Mouse (Mus musculus) left cerebral cortex, adult 2 months (tissue): Measurements from ENCODE around the gene Ptprn2. TPM values are rescaled to one million over a fixed set of nuclear protein-coding genes. Genes with fewer than 3 reads are reported as not detected.
A peak's percentile ranks its signal among the peaks of the same experiment; 100 is the strongest.

Experiments
- DNase-seq, 2 experiments: peaks; one replicate each; pipeline ENCODE4 v3.0.0; 2021 to 2022; ENCODE audit warnings: low spot score in 2 of 2, mixed read lengths in 1 of 2; ENCODE audit errors: extremely low spot score in 1 of 2
- H3K27ac ChIP-seq: fragments of 200-600 bp; 2 replicates; pipeline ENCODE4 v1.8.1; 2022
- H3K4me3 ChIP-seq: fragments of 200-600 bp; 2 replicates; pipeline ENCODE4 v1.8.1; 2022
- CTCF ChIP-seq: fragments of 200-600 bp; IDR thresholded peaks from 2 replicates; pipeline ENCODE4 v1.8.1; 2022; ENCODE audit warnings: antibody characterized with exemption, mild to moderate bottlenecking, moderate library complexity
- intact Hi-C: fragments of 180-260 bp; cut with DNase I; formaldehyde crosslinking; loops from one replicate; pipeline ENCODE4 v1.15.1; 2025
- total RNA-seq, 2 experiments: library from RNA; stranded (reverse); gene quantifications; 2 replicates each; pipeline ENCODE4 v1.2.3; 2021

Ptprn2 gene
- total RNA-seq, 2 experiments from 2014 or later = 339 to 346 TPM

- intact Hi-C loops = no loop called here
- H3K27ac ChIP-seq = no peak overlapping the region
- no peak overlapping the region for H3K4me3 ChIP-seq
- no peak for DNase-seq
- TF ChIP-seq CTCF = no peak
Observed at GRCm38 (mm10) chr12:117239927-117240715, 754.6 kb downstream of the Ptprn2 start.

GRCm38 (mm10) chr12:117242181-117242580, 756.7 kb downstream of the Ptprn2 start:
- no peak for TF ChIP-seq CTCF
- Histone ChIP-seq H3K27ac (no peak overlapping the region), H3K4me3 (no peak overlapping the region)
- intact Hi-C loops = no loop called here
- DNase-seq = no peak

GRCm38 (mm10) chr12:117245885-117246478, 760.5 kb downstream of the Ptprn2 start:
- no peak overlapping the region for H3K4me3 ChIP-seq
- no peak for TF ChIP-seq CTCF
- intact Hi-C loops = no loop called here
- no peak for DNase-seq
- H3K27ac ChIP-seq = no peak overlapping the region

GRCm38 (mm10) chr12:117250465-117250864, 764.9 kb downstream of the Ptprn2 start:
- intact Hi-C loops = no loop called here
- DNase-seq = no peak
- TF ChIP-seq CTCF = no peak
- no peak overlapping the region for H3K27ac ChIP-seq
- H3K4me3 ChIP-seq = no peak overlapping the region

DNA sequence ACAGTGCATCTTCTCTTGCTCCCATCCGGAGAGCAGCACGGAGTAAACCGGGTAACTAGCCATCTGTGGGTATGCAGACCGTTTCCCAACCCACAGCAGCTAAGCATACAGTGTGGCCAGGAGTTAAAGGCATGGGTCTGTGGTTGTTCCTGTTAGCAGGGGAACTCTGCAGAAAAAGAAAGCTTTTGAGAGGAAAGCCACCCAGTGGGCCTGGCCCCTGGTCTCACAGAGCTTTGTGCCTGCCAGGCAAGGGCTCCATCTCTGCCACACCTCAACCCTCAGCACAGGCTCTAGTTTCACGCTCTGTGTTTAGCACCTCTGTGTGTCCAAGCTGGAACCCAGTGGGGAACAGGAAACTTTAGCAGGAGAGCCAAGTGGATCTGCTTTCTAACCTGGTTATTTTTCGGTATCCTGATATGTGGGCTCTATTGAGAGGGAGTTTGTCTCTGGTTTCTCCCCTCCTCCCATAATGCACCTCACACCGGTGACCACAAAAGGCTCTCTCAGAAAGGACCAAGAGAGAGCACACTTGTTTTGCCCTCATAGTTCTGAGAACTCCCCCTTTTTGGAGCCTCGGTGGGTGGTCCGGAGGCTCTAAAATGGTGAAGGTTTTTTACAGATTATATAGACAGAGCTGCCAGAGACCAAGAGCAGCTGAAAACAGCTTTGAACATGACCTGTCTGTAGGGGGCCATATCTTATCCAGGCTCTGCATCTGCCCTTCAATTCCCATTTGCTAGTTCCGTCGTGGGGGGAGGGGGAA, 766.3 kb downstream of the Ptprn2 start:
- TF ChIP-seq CTCF = no peak
- Histone ChIP-seq H3K27ac (no peak overlapping the region), H3K4me3 (no peak overlapping the region)
- no peak for DNase-seq
- intact Hi-C loops = no loop called here

GRCm38 (mm10) chr12:117252426-117252779, 766.9 kb downstream of the Ptprn2 start:
- DNase-seq = no peak
- Histone ChIP-seq H3K4me3 (no peak overlapping the region), H3K27ac (no peak overlapping the region)
- no peak for TF ChIP-seq CTCF
- intact Hi-C loops = no loop called here

- Histone ChIP-seq H3K4me3 (no peak overlapping the region), H3K27ac (no peak overlapping the region)
- no peak for TF ChIP-seq CTCF
- DNase-seq = no peak
- intact Hi-C loops = no loop called here
Observed at GRCm38 (mm10) chr12:117254356-117254755, 768.8 kb downstream of the Ptprn2 start.

- no peak for TF ChIP-seq CTCF
- intact Hi-C loops = no loop called here
- Histone ChIP-seq H3K4me3 (no peak overlapping the region), H3K27ac (peak overlapping the region; percentile 50; the same call in 1 of the 2 replicates)
- no peak for DNase-seq
Observed at GRCm38 (mm10) chr12:117255325-117255724, 769.8 kb downstream of the Ptprn2 start.

- TF ChIP-seq CTCF = no peak
- Histone ChIP-seq H3K4me3 (no peak overlapping the region), H3K27ac (peak overlapping the region; percentile 50; the same call in 1 of the 2 replicates)
- DNase-seq = no peak
- intact Hi-C loops = no loop called here
Observed at GRCm38 (mm10) chr12:117255776-117256342, 770.3 kb downstream of the Ptprn2 start.

DNA sequence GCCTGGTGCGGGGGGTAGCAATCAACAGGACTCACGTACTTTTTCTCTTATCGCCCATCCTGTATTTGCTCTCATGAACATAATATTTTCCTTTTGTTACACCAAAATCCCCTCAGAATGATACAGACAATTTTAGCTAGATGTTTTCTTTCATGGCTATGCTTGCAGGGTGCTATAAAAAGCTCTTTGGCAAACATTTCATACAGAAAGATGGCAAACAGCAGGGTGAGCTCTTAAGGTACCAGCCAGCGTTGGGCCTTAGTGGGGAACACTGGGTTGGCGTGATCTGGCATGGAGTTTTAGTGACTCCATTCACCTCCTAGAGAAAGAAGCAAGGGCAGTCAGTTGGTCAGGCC, 771.3 kb downstream of the Ptprn2 start:
- Histone ChIP-seq H3K27ac (peak overlapping the region; percentile 82), H3K4me3 (no peak overlapping the region)
- TF ChIP-seq CTCF = no peak
- DNase-seq = no peak
- intact Hi-C loops = no loop called here

GRCm38 (mm10) chr12:117257205-117257920, 771.8 kb downstream of the Ptprn2 start:
- Histone ChIP-seq H3K27ac (peak overlapping the region; percentile 82), H3K4me3 (no peak overlapping the region)
- TF ChIP-seq CTCF = no peak; the same call in none of the 2 replicates
- DNase-seq = no peak
- intact Hi-C loops = no loop called here
